In genomic region chr5:97325831-97326230, GRCm38 (mm10) we compare ENCODE assay signal across 28 mouse cellular contexts.
"Had no signal": no experiment of that assay in that cellular context is flagged by ENCODE, and none has a peak within 500 bp of the region (broad histone marks: within the 10 kb centered on the region; RNA-seq: fewer than 3 reads in every experiment).

No protein-coding gene starts in this region.

- DNase-seq: cerebellum, adult 18-20 months; cerebellum, adult 2 months; cerebellum, adult 8-10 months; cerebellum, adult 9-10 months; cerebellum, postnatal 14 days; cerebellum, postnatal 25 days; cerebellum, postnatal 36 days; embryo, embryonic 11 days; forebrain, postnatal 0 days; gastrocnemius, adult 2 months; gastrocnemius, postnatal 10 days; gastrocnemius, postnatal 14 days; gastrocnemius, postnatal 25 days; gastrocnemius, postnatal 36 days; heart, adult 11 months; heart, adult 18-20 months; heart, adult 2 months had no signal

- H3K4me3 ChIP-seq: embryonic facial prominence, embryonic 10.5 days; embryonic facial prominence, embryonic 12.5 days; embryonic facial prominence, embryonic 13.5 days; embryonic facial prominence, embryonic 15.5 days; erythroblast, embryonic 14.5 days; forebrain, embryonic 10.5 days; forebrain, embryonic 12.5 days; forebrain, embryonic 13.5 days; forebrain, embryonic 15.5 days; gastrocnemius, adult 2 months; heart, adult 2 months had no signal

- H3K27ac ChIP-seq: embryonic facial prominence, embryonic 10.5 days; embryonic facial prominence, embryonic 12.5 days; embryonic facial prominence, embryonic 13.5 days; embryonic facial prominence, embryonic 15.5 days; forebrain, embryonic 10.5 days; forebrain, embryonic 12.5 days; forebrain, embryonic 13.5 days; forebrain, embryonic 15.5 days; gastrocnemius, adult 2 months; heart, adult 2 months had no signal

- H3K27me3 ChIP-seq: embryonic facial prominence, embryonic 12.5 days; embryonic facial prominence, embryonic 13.5 days; embryonic facial prominence, embryonic 15.5 days; forebrain, embryonic 12.5 days; forebrain, embryonic 13.5 days; forebrain, embryonic 15.5 days had no signal

- ATAC-seq: forebrain, embryonic 13.5 days; forebrain, embryonic 14.5 days; forebrain, embryonic 15.5 days; forebrain, embryonic 16.5 days; forebrain, postnatal 0 days had no signal

- H3K9ac ChIP-seq: embryonic facial prominence, embryonic 12.5 days; embryonic facial prominence, embryonic 13.5 days; embryonic facial prominence, embryonic 15.5 days; forebrain, embryonic 12.5 days; forebrain, embryonic 13.5 days; forebrain, embryonic 15.5 days; forebrain, postnatal 0 days had no signal

- H3K9me3 ChIP-seq: embryonic facial prominence, embryonic 10.5 days; embryonic facial prominence, embryonic 12.5 days; embryonic facial prominence, embryonic 13.5 days; embryonic facial prominence, embryonic 15.5 days; forebrain, embryonic 10.5 days; forebrain, embryonic 12.5 days; forebrain, embryonic 13.5 days; forebrain, embryonic 15.5 days had no signal

- H3K4me1 ChIP-seq: embryonic facial prominence, embryonic 10.5 days; embryonic facial prominence, embryonic 12.5 days; embryonic facial prominence, embryonic 13.5 days; embryonic facial prominence, embryonic 15.5 days; forebrain, embryonic 12.5 days; forebrain, embryonic 13.5 days had no signal

- H3K4me2 ChIP-seq: embryonic facial prominence, embryonic 12.5 days; embryonic facial prominence, embryonic 13.5 days; embryonic facial prominence, embryonic 15.5 days; forebrain, embryonic 12.5 days; forebrain, embryonic 13.5 days; forebrain, embryonic 15.5 days had no signal

- H3K36me3 ChIP-seq: embryonic facial prominence, embryonic 10.5 days; embryonic facial prominence, embryonic 12.5 days; embryonic facial prominence, embryonic 13.5 days; embryonic facial prominence, embryonic 15.5 days; forebrain, embryonic 10.5 days; forebrain, embryonic 12.5 days; forebrain, embryonic 15.5 days had no signal
